Mouse (Mus musculus) kidney, postnatal 4 days (tissue): Measurements from ENCODE around the gene Kynu.

Experiments
- DNase-seq, 2 experiments: peaks; one replicate each; pipeline ENCODE4 v3.0.0; 2021; ENCODE audit warnings: mixed read lengths in 2 of 2

Gene Kynu

DNA sequence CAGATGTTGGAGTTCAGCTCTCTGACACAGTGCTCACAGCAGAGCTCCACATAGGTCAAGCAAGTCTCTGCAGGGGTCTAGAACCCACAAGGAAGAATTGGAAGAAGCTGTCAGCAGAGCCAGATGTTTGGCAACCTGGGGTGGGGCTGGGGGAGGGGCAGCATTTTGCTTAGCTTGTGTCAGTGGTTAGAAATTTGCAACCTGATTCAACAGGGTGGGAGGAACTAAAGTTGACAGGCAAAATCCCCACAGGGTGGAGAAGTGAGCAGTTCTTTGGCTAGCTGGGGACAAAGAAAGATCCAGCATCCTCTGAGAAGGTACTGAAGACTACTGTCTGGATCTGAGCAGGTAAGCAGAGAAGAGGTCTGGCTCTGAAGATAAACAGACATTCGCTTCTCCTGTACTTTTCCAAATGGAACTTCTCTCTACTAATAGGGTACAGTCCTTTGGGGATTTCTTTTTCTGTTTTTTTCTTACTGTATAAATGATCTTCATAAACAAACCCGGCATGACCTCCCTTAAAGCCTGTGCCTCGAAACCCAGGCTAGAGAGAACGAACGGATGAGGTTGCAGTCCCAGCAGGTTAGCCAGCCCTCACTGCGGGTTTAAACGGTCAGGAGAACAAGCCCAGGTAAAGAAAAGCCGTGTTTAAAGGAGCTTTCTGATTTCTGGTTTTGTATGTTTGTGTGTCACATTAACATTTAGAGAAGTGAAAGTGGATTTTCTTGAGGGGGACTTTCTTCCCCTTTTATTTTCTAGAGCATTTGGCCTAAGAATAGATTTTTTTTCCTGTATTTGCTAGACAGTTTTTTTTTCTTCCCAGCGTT, at the start of gene Kynu:
Gene Kynu, plus strand, starts transcription at position 268 of the 827 bp plus-strand sequence.
- DNase-seq = peak; percentile 31 to 55

DNA sequence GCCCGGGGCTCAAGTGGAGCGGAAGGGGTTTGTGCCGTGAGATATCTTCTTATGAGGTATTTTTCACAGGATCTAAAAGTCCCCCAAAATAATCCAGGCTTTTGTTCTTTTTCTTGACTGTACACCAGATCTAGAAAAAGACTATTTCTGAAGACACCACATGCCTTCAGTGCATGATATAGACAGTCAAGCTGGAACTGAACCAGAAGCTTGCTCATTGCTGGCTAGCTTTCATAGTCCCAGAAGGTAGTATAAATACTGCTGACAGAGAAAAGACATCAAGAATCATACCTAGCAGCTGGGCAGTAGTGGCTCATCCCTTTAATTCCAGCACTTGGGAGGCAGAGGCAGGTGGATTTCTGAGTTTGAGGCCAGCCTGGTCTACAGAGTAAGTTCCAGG, 48.9 kb upstream of the Kynu start:
- DNase-seq = no peak

DNA sequence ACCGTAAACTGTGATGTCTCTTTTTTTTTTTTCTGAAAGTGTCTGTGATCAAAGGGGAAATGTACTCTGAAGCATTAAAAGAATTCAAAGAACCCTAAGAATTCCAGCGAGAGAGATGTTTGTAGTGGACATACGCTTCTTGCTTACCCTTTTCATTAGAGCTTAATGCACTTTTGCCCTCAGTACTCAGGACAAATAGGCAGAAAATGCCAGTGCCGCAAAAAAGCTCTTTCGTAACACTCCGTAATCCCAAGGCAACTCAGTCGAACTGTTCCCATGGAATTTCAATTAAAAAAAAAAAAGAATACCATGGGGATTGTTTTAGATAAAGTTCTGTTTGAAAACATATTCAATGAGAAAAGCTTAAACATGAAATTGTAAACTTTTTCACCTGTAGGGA, 41.3 kb upstream of the Kynu start:
- no peak for DNase-seq

DNA sequence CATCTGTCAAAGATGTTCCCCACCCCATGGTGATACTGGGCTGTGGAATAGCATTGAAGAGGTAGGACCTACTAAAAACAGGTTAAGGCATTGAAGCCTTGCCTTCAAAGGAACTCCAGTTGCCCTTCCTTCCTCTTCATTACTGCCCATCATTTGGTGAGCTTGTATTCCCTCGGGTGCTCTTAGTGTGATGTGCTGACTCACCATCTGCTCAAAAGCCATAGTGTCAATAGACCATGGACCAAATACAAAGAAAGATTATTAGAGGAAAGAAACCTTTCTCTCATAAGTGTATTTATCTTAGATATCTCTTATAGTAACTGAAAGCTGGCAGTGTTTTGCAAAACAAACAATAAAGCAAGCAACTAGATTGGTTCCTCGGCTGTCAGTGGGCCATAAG, 20.7 kb upstream of the Kynu start:
- DNase-seq = no peak

DNA sequence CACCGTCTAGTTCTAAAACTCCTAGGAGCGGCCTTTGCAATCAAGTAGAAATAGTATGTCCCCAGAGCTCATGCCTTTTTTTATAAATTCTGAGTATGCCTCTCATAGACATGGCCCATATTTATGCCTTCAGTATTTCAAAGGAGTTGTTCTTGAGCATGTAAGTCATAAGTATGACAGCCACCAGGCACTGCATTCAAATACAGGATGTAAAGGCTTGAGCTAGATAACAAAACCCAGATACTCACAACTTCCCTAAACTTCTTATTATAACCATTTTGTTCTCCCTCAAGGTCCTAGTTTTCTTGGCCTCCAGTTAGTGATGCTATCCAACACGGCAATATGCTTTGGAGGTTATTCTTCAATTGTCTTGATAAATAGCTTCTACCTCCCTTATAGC, 12.5 kb upstream of the Kynu start:
- no peak for DNase-seq

DNA sequence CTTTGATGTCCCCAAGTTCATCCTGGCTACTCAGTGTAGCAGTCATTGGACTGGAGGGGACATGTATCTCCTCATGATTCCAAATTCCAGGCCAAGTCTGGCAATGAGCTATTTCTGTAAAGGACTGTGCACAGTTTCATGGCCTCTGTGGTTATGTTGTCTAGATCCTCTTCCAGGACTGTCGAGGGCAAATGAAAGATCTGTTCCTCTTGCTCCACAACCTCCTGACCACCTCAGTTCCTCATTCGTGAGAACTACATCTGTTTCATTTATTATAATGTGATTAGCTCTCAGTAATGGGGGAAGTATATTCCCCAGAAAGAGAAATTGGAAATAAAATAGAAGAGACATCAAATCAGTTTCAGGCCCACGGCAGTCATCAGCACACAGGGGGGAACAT, 9.5 kb upstream of the Kynu start:
- no peak for DNase-seq

DNA sequence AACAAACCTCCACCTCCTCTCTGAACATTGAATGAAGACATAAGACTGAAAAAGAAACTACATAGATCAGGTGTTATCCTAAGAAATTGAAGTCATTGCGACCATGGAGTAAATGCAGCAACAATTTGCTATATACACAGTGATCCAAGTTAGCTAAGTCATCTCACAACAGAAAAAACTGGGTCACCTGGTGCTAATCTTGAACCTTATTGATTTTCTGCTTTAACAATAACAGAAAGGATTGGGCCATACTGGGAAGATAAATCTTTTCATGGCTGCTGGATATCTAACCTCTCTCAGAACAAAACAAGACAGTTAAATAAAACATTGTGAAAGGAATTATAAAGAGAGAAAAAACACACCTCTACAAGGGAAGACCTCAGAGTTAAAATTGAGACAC, 8.7 kb upstream of the Kynu start:
- no peak for DNase-seq

DNA sequence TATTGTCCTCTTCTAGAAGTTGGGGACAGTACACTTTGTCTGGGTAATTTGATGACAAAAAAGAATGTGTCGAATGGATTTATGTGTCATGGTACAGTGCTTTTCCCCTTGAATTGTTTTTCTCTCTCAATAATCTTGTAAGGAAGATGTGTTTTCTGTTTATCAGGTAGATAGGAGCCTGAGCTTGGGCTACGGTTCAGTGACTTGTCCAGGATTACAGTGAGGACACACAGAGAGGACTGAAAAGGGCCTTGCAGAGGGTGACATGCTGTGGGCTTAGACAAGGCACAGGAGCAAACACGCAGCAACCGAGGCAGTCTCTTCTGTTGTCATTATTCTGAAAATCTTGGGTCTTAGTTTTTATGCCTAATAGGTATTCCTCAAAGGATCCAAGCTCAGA, 913 bp upstream of the Kynu start:
- DNase-seq = no peak

DNA sequence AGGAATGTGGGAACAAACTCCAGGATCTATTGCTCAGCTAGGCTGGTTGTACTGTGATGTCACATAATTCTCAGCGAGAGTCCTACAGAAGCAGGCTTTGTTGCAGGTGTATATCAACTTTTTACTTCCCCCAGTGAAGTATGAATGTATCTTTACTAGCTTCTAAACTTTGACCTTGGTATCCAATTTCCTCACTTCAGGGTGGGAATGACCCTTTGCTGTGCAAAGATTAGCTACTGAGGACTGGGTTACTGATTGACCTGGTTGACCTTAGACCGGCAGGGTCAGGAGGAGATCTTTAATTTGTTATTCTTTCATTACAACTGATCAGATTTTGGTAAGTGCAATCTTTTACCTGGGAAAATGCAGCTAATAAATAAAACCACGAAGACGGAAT, 758 bp downstream of the Kynu start:
- peak; percentile 22 to 40 for DNase-seq

DNA sequence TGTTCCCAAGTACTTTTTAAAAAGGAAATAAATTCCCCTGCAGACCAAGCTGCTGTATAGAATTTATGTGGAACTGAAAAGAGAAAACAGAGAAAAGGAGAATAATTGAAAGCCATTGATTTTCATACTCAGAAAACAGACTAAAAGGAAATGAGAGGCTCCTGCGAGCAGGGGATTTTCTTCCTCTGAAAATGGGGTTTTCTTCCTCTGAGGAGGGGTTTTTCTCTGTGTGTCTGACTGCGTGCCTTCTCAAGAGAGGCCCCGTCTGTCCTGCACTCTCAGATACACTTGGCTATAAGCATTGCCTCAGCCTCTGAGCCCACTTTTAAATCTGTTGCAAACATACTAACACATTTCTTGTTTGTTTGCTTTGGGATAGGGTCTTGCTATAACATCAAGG, 1.9 kb downstream of the Kynu start:
- DNase-seq = no peak

DNA sequence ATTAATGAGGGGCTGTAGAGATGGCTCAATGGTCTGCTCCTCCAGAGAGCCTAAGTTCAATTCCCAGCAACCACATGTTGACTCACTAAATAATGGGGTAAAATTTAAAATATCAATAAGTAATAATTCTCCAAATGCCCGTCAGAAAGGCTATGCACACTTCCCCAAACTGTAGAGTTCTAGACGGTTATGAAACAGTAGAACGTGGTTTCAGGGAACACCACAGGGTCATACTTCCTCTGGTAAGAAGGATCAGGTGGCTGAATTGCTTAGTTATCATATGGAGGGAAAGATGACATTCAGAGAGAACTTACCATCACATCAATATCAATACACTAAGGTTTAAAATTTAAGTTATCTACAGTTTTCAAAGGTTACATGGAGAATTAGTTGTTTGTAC, 6.1 kb downstream of the Kynu start:
- no peak for DNase-seq

DNA sequence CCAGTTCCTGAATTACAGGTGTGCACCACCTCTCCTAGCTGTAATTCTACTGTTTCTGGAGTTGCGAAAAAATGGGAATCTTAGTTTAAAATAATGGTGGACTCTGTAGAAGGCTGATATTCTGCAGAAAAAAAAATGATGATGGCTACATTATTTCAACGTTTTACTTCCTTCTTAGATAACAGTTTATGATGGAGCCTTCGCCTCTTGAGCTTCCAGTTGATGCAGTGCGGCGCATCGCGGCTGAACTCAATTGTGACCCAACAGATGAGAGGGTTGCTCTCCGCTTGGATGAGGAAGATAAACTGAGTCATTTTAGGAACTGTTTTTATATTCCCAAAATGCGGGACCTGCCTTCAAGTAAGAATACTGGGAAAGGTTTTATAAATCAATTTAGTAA, 7.7 kb downstream of the Kynu start:
- DNase-seq = no peak

DNA sequence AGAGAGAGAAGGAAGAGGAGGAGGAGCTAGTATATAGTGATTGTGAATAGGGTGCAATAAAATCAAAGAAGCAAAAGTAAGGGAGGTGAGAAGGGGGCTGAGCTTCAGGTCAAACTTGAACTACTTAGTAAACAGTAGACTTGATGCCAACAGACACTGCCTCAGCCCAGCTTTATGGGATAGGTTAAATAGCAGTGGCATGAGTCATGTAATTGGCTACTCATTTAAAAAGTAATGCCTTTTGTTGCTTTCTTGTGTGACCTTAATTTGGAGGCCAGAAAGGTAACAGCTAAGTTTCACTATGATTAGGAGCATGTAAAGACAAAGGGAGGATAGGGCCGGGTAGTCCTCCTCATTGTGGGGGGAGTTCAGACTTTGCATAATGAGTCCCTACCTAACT, 13.3 kb downstream of the Kynu start:
- no peak for DNase-seq

DNA sequence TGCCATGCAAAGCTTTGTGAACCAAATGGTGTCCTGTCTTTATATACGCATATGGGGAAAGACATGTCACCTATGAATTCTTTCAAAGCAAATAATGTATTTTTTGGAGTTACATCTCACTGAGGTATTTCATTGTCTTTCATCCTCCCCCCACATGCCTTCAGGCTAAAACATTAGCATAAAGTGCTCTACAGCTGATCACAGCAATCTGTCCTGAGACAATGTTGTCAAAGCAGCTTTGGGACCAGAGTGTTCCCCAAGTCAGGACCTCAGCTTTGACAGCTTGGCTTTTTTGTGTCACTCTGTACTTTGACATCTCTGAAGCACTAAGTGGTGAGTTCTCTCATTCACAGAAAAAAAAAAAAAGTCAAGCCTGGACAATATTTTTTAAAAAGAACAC, 18.4 kb downstream of the Kynu start:
- DNase-seq = no peak

DNA sequence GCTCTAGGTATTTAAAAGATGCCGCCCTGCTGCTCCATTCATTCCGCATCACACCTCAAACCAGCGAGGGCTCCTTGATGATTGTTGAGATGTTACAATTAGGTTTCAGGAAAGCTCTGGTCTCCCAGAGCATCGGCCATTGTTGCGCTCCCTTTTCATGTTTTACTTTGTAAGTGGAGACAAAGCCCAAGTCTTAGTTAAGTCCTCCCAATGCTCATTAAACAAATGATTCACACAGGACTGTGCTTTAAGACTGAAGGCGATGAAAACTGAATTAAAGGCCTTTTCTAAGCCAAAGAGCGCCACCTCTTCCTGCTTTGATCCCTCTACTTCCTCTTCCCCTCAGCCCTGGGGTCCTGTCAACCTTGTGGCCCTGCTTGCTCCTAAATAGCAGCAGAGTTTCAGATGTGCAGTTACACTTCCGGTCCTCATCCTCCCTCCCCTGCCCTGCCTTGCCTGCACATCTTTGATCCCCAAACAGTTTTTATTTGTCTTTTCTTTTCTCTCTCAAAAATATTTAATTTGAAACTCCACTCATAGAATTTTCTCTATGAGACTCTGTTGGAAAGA, 28.2 kb downstream of the Kynu start:
- no peak for DNase-seq

DNA sequence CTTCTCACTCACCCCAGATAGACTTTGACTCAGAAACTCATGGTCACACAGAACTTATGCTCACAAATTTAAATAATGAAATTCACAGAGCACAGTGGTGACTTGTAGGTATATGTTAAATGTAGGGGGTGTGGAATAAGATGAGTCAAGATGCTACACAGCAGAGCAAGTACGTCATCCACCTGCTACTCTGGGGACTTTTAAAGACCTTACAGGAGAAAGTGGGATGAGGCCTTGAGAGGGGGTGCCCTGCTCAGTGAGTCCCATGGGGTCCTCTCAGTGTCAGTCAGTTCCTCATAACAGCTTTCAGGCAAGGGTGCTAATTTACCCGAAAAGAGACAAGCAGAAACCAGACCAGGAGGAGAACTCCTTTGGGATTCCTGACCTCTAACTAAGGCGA, 30.4 kb downstream of the Kynu start:
- DNase-seq = no peak

DNA sequence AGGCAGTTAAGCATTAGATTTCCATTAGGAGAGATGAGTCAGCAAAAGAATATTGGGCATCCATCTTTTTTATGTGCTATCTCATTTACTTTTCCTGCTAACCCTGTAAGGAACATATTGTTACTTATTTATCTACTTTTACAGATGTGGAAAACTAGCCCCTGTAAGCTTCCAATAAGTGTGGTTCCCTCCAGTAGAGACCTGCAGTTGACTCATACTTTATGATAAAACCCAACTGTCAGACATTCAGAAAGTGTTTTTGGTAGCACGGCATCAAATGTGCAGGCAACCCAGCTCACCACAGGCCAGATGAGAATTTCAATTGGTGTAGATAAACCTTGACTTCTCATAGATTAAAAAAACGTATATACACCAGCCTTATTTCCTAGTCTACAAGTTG, 32.7 kb downstream of the Kynu start:
- no peak for DNase-seq

DNA sequence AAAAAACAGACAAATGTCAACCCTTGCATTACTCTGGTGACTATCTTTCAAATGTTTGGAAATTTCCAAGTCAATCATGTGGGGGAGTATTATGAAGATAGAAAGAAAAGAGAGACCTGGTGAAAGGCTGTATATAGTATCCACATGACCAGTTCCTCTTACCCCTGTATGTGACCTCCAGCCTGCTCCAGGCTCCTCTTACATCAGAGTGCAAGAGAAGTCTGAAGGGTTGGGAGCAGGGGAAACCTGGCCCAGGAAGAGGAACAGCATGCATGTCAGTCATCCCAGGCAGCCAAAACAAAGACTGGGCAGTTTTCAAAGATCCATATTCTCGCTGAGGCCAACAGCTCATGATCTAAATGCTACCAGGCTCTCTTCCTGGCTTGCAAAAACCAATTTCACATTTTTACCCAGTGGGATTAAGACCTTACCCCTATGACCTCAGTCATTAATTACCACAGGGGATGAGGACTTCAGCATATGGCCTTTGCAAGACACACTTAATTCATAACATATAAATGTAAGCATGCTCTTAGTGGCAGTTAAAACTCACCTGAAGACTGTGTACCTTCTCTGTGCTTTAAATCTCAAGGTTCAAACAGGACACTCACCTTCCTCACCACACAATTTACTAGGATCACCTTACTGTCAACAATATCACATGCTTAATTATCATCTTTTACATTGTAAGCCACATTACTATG, 37.0 kb downstream of the Kynu start:
- DNase-seq = no peak

DNA sequence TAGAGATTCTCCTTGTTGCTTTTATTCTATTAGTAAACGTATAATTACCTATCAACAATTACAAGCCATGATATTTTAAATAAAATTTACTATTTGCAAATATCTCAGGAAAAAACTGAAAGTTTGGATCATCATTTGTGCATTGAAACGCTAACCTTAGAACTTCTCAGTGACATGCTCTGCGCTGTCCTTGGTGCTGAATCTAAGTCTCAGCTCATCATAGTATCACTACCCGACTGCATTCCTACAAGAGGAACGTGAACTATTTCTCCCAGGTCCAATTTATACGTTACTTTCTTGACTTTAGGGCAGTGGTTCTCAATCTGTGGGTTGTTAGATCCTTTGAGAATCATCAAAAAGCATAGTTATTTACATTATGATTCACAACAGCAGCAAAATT, 58.4 kb downstream of the Kynu start:
- DNase-seq = peak; percentile 65 to 69

DNA sequence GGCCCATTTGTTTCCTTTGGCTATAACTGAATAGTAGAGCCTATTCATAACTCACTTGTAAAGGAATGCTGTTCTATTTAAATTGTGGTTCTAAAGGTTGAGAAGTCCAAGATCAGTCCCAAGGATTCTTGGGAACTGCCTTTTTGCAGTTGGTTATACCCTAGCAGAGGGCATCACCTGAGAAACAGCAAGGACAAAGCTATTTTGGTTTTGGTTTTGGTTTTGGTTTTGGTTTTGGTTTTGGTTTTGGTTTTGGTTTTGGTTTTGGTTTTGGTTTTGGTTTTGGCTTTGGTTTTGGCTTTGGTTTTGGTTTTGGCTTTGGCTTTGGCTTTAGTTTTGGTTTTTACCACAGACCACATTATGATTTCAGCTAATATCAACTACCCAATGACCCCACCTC, 66.0 kb downstream of the Kynu start:
- no peak for DNase-seq

DNA sequence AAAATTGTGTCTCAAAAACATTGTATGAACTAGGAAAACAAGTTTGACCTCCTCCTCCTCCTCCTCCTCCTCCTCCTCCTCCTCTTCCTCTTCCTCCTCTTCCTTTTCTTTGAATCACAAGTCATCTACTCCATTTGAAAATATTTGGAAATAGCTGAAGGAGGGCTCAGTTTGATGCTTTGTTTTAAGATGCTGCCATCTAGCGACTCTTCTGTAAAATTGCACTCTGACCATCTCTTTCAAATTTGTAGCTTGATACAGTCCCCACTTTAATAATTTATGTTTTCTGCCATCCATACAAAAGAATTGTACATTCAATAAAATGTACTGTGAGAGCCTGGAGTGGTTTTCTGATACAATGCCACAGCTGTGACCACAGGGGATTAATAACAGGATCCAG, 67.7 kb downstream of the Kynu start:
- DNase-seq = no peak

DNA sequence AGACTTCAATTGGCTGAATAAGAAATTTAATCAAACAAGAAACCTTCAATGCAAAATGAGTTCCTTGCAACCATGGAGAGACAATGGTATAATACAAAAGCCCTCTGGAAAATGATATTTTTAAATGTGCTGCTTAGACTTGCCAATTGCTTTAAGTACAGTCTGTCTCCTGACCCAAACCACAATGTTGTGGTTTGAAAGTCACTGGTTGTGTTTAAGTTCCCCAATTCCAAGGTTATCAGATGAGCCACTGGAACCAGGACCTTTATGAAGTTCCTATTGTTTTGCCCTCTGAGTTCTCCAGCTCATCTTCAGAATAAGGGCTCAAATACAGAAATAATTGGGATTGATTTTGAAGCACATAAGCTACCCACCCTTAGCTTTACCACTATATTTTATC, 76.7 kb downstream of the Kynu start:
- no peak for DNase-seq

DNA sequence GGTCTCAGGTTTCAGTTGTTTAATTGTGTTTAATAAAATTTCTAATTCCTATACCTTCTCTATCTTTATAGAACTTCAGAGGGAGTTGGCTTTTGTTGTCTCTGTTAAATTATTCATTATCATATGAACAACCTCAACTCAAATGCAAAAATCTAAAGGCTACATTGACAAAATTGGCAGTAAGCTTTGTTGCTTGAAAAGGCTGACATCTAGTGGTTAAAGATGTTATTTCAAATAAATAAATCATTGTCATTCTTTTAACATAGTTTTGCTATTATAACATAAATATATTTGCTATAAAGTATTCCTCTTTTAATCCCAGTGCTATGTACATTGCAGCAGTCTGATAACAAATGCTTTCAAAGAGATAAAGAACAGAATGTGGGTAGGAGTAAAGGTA, 81.4 kb downstream of the Kynu start:
- DNase-seq = no peak

DNA sequence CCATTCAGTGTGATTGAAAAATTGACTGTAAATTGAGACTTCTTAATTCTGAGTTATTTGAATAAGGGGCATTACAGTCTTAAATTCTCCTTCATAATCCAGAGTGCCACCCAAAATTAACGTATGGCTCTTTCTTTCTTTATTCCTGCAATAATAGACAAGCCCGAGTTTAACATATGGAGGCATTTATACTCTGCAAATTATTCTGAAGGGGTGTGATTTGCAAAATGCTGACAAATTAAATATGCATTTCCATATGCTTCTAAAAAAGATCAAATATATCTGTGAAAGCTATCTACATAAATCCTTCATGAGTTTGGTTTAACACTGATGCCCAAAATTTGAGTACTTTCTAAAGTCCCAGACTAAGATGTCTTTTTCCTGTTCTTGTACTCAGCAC, 91.8 kb downstream of the Kynu start:
- DNase-seq = no peak
